Mouse (Mus musculus) limb, embryonic 12.5 days (tissue): ENCODE results near the gene Enox1. TPM values are rescaled to one million over a fixed set of nuclear protein-coding genes. Genes with fewer than 3 reads are reported as not detected.

Experiments used
- ATAC-seq: fragments of 200-750 bp; cut with Nextera tagmentation; 2 replicates; pipeline ENCODE4 v1.8.0; 2017; ENCODE audit warnings: low read depth, moderate TSS enrichment; ENCODE audit not compliant: insufficient number of reproducible peaks, insufficient read depth, low FRiP score, low TSS enrichment
- H3K27ac ChIP-seq: fragments of 300-500 bp; sonication (generic); 2 replicates; pipeline ENCODE4 v1.5.1; 2016; ENCODE audit warnings: mild to moderate bottlenecking, moderate library complexity
- H3K27me3 ChIP-seq: fragments of 300-500 bp; sonication (generic); 2 replicates; pipeline ENCODE4 v1.6.1; 2016; ENCODE audit warnings: mild to moderate bottlenecking, moderate library complexity
- H3K36me3 ChIP-seq: fragments of 300-500 bp; sonication (generic); 2 replicates; pipeline ENCODE4 v1.6.1; 2016; ENCODE audit warnings: mild to moderate bottlenecking, moderate library complexity
- H3K4me1 ChIP-seq: fragments of 300-500 bp; sonication (generic); replicated peaks from 2 replicates; pipeline ENCODE4 v1.6.1; 2016
- H3K4me2 ChIP-seq: fragments of 300-500 bp; sonication (generic); 2 replicates; pipeline ENCODE4 v1.6.1; 2016; ENCODE audit warnings: mild to moderate bottlenecking, moderate library complexity
- H3K4me3 ChIP-seq: fragments of 300-500 bp; sonication (generic); replicated peaks from 2 replicates; pipeline ENCODE4 v1.5.1; 2016; ENCODE audit warnings: mild to moderate bottlenecking
- H3K9ac ChIP-seq: fragments of 300-500 bp; sonication (generic); replicated peaks from 2 replicates; pipeline ENCODE4 v1.6.1; 2016; ENCODE audit warnings: mild to moderate bottlenecking, moderate library complexity
- H3K9me3 ChIP-seq: fragments of 300-500 bp; sonication (generic); 2 replicates; pipeline ENCODE4 v1.6.1; 2016; ENCODE audit warnings: mild to moderate bottlenecking, moderate library complexity
- WGBS: fragments of 180-500 bp; shearing (Covaris S2); methylation state at CpG from one replicate; pipeline ENCODE4 v1.1.7; 2016; 5-methylcytosine and 5-hydroxymethylcytosine counted together
- polyA plus RNA-seq: library from polyadenylated mRNA; unstranded; fragments of >200 nt; fragmentation: Nextera tagmentation; extraction: Ambion mirVana; gene quantifications from 2 replicates; pipeline ENCODE4 v1.2.1, GENCODE M21; 2016

The Enox1 gene
- polyA plus RNA-seq, 1 experiment from 2014 or later, result 12.9 TPM

GRCm38 (mm10) chr14:77658739-77659138 is 502.2 kb downstream of the Enox1 start:
- H3K9me3 ChIP-seq, result peaks cover 5% of the 10 kb centered on the region; the same call in 1 of the 2 replicates
- no peak for ATAC-seq
- no peaks in the 10 kb centered on the region for H3K36me3 ChIP-seq
- H3K4me2 ChIP-seq, result no peak overlapping the region
- H3K27me3 ChIP-seq, result no peaks in the 10 kb centered on the region
- no peaks in the 10 kb centered on the region; the same call in 1 of the 2 replicates for H3K4me1 ChIP-seq
- WGBS, result 87% methylated on average over 4 of the region's 4 CpGs
- H3K4me3 ChIP-seq, result no peak overlapping the region
- no peak overlapping the region for H3K9ac ChIP-seq
- no peak overlapping the region for H3K27ac ChIP-seq

DNA sequence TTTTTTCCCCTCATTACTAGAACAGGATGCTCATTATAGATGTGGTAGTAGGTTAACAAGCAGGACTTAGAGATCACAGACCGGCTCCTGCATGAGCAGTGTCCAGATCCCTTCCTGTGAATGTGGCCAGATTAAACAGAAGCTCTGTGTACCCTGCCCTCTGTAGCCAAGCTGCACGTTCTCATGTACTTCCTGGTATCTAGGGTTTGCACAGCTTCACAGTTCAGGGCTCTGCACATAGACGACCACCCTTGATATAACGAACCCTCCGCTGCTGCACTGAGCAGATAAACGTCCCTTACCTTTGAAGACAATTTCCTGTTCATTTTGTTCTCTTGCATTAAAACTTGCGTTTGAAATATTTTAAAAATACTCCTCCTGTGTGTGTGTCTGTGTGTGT is 505.7 kb downstream of the Enox1 start:
- ATAC-seq, result no peak
- Histone ChIP-seq H3K4me1 (peaks cover 5% of the 10 kb centered on the region; the same call in 1 of the 2 replicates), H3K27me3 (no peaks in the 10 kb centered on the region), H3K36me3 (no peaks in the 10 kb centered on the region), H3K27ac (no peak overlapping the region), H3K9ac (no peak overlapping the region), H3K4me2 (no peak overlapping the region), H3K4me3 (no peak overlapping the region), H3K9me3 (no peaks in the 10 kb centered on the region)
- 40% methylated on average over 7 of the region's 7 CpGs for WGBS

DNA sequence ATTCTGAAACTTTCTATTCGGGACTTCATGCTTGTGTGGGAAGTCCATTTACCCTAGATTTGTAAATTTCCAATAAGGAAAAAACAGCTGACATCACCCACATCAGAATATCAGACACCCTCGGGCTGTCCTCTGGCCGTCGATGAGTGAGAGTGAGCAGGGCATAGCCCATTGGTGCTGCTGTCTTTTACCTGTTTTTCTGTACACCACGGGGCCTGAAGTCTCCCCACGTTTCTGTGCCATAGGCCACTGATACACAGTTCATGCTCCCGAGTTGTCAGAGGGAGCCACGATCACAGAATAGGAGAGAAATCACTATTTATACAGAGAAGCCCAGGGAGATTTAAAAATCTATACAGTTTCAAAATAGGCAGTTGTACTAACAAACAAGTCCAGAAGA is 506.4 kb downstream of the Enox1 start:
- H3K4me1 ChIP-seq, result peaks cover 5% of the 10 kb centered on the region; the same call in 1 of the 2 replicates
- H3K9ac ChIP-seq, result no peak overlapping the region
- H3K4me2 ChIP-seq, result no peak overlapping the region
- H3K27me3 ChIP-seq, result no peaks in the 10 kb centered on the region
- H3K9me3 ChIP-seq, result no peaks in the 10 kb centered on the region
- no peak overlapping the region for H3K27ac ChIP-seq
- no peak overlapping the region for H3K4me3 ChIP-seq
- 77% methylated on average over 8 of the region's 8 CpGs for WGBS
- no peaks in the 10 kb centered on the region for H3K36me3 ChIP-seq
- ATAC-seq, result no peak

DNA sequence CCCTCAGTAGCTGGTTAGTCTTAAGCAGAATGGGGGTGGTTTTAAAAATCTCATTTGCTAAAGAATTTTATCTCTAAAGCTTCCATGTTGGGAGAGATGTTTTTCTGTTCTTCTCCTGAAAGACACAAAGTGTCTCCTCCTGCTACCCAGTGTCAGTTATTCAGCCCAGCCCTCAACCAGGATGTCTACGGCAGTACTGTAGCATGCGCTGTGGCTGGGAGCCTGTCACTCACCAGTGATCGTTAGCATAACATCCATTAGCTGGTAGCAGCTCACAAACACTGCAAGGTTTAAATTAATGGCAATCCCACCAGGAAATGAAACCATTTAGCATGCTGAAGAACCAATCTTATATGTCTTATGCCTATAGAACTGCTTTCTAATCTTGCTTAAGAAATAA is 511.5 kb downstream of the Enox1 start:
- H3K9ac ChIP-seq, result no peak overlapping the region
- peaks cover 15% of the 10 kb centered on the region; the same call in 1 of the 2 replicates for H3K4me1 ChIP-seq
- H3K36me3 ChIP-seq, result no peaks in the 10 kb centered on the region
- no peak overlapping the region for H3K27ac ChIP-seq
- no peak for ATAC-seq
- 37% methylated on average over 3 of the region's 3 CpGs for WGBS
- H3K27me3 ChIP-seq, result peaks cover 7% of the 10 kb centered on the region
- no peaks in the 10 kb centered on the region for H3K9me3 ChIP-seq
- H3K4me3 ChIP-seq, result no peak overlapping the region
- no peak overlapping the region for H3K4me2 ChIP-seq

DNA sequence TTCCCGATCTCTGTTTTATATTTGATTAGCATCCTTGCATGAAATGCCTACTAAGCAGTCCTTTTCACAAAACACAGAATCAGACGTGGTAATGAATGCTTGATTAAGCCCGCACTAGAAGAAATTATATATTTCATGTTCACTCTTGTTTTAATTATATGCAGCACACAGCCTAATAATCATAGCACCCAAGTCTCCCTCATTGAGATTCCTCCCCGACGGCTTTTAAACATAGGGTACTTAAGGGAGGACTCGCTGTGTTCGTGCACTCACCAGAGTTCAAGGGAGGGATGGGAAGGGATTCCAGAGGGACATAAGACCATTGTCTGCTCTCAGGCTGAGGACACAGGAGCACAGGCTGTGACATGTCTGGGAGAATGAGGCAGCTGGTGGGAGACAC is 512.9 kb downstream of the Enox1 start:
- WGBS, result 83% methylated on average over 7 of the region's 7 CpGs
- Histone ChIP-seq H3K4me1 (peaks cover 14% of the 10 kb centered on the region; the same call in 1 of the 2 replicates), H3K4me3 (no peak overlapping the region), H3K9me3 (no peaks in the 10 kb centered on the region), H3K36me3 (no peaks in the 10 kb centered on the region), H3K9ac (no peak overlapping the region), H3K4me2 (no peak overlapping the region), H3K27ac (no peak overlapping the region), H3K27me3 (peaks cover 8% of the 10 kb centered on the region)
- ATAC-seq, result no peak; the same call in 1 of the 2 replicates

GRCm38 (mm10) chr14:77670945-77671344 is 514.4 kb downstream of the Enox1 start:
- Histone ChIP-seq H3K4me2 (no peak overlapping the region), H3K9ac (no peak overlapping the region), H3K36me3 (no peaks in the 10 kb centered on the region), H3K9me3 (no peaks in the 10 kb centered on the region), H3K27ac (no peak overlapping the region), H3K4me3 (no peak overlapping the region), H3K27me3 (peaks cover 8% of the 10 kb centered on the region), H3K4me1 (peaks cover 12% of the 10 kb centered on the region; the same call in 1 of the 2 replicates)
- no peak for ATAC-seq
- WGBS, result 73% methylated on average over 5 of the region's 5 CpGs

GRCm38 (mm10) chr14:77671961-77672360 is 515.4 kb downstream of the Enox1 start:
- peaks cover 12% of the 10 kb centered on the region; the same call in 1 of the 2 replicates for H3K4me1 ChIP-seq
- no peak overlapping the region for H3K4me3 ChIP-seq
- no peak overlapping the region for H3K4me2 ChIP-seq
- no peak overlapping the region for H3K9ac ChIP-seq
- 53% methylated on average over 11 of the region's 11 CpGs for WGBS
- H3K36me3 ChIP-seq, result no peaks in the 10 kb centered on the region
- H3K27me3 ChIP-seq, result peaks cover 8% of the 10 kb centered on the region
- H3K27ac ChIP-seq, result no peak overlapping the region
- no peak for ATAC-seq
- no peaks in the 10 kb centered on the region for H3K9me3 ChIP-seq

GRCm38 (mm10) chr14:77673138-77673537 is 516.6 kb downstream of the Enox1 start:
- no peak for ATAC-seq
- no peak overlapping the region for H3K9ac ChIP-seq

DNA sequence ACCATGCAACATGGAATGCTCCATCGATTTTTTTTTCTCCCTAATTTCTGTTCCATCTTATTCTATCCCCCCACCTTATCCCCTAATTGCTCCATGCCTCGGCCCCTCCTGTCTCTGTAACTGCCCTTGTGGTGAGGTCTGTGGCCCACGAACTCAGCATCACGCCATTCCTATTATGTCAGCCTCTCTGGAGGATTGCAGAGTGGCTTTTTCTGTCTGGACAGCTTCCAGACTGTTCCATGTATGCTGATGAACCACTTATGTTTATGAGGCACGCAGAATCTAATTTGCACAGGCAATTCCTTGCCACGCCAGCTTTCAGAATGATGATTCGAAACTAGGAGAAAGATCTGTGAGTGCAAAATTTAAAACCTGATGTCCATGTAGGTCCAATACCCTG is 521.4 kb downstream of the Enox1 start:
- Histone ChIP-seq H3K4me3 (no peak overlapping the region), H3K9ac (no peak overlapping the region), H3K4me1 (peaks cover 7% of the 10 kb centered on the region), H3K27ac (no peak overlapping the region), H3K9me3 (no peaks in the 10 kb centered on the region), H3K4me2 (no peak overlapping the region), H3K36me3 (no peaks in the 10 kb centered on the region), H3K27me3 (peaks cover 3% of the 10 kb centered on the region; the same call in 1 of the 2 replicates)
- no peak for ATAC-seq
- WGBS, result 69% methylated on average over 7 of the region's 7 CpGs

More at GRCm38 (mm10) chr14:77673138-77673537, 516.6 kb downstream of the Enox1 start:
- H3K4me3 ChIP-seq, result no peak overlapping the region
- H3K4me2 ChIP-seq, result no peak overlapping the region
- peaks cover 8% of the 10 kb centered on the region for H3K27me3 ChIP-seq
- 34% methylated on average over 8 of the region's 8 CpGs for whole genome bisulfite sequencing
- peaks cover 12% of the 10 kb centered on the region; the same call in 1 of the 2 replicates for H3K4me1 ChIP-seq
- H3K27ac ChIP-seq, result no peak overlapping the region
- no peaks in the 10 kb centered on the region for H3K36me3 ChIP-seq
- no peaks in the 10 kb centered on the region for H3K9me3 ChIP-seq

- Histone ChIP-seq H3K9ac (no peak overlapping the region), H3K27ac (no peak overlapping the region), H3K4me2 (no peak overlapping the region), H3K36me3 (no peaks in the 10 kb centered on the region), H3K4me1 (peaks cover 4% of the 10 kb centered on the region), H3K9me3 (no peaks in the 10 kb centered on the region), H3K27me3 (no peaks in the 10 kb centered on the region), H3K4me3 (no peak overlapping the region)
- 81% methylated on average over 9 of the region's 9 CpGs for WGBS
- no peak for ATAC-seq
These were observed 523.3 kb downstream of the Enox1 start for GRCm38 (mm10) chr14:77679877-77680276.

- H3K27ac ChIP-seq, result no peak overlapping the region
These were observed 526.5 kb downstream of the Enox1 start for GRCm38 (mm10) chr14:77682888-77683555.

DNA sequence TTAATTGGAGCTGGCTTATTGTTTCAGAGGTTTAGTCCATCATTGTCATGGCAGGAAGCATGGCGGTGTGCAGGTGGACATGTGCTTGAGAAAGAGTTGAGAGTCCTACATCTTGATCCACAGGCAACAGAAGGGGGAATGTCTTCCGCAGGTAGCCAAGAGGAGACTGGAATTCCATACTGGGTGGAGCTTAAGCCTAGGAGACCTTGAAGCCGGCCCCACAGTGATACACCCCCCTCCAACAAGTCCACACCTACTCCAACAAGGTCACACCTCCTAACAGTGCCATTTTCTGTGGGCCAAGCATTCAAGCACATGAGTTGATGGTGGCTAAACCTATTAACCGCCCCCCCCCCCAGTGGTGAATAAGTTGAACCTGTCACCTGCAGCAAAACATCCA is 533.3 kb downstream of the Enox1 start:
- Histone ChIP-seq H3K36me3 (no peaks in the 10 kb centered on the region), H3K9me3 (no peaks in the 10 kb centered on the region), H3K4me1 (no peaks in the 10 kb centered on the region), H3K4me2 (no peak overlapping the region), H3K27me3 (no peaks in the 10 kb centered on the region), H3K27ac (no peak overlapping the region), H3K4me3 (no peak overlapping the region), H3K9ac (no peak overlapping the region)
- no peak for ATAC-seq
- WGBS, result 80% methylated on average over 4 of the region's 4 CpGs

More at GRCm38 (mm10) chr14:77682888-77683555, 526.5 kb downstream of the Enox1 start:
- ATAC-seq, result no peak
- Histone ChIP-seq H3K4me3 (no peak overlapping the region), H3K9ac (no peak overlapping the region), H3K9me3 (no peaks in the 10 kb centered on the region), H3K4me1 (peaks cover 4% of the 10 kb centered on the region), H3K4me2 (no peak overlapping the region), H3K27me3 (no peaks in the 10 kb centered on the region), H3K36me3 (no peaks in the 10 kb centered on the region)
- WGBS, result 87% methylated on average over 10 of the region's 10 CpGs
